8 mouse cellular contexts compared by ENCODE assay signal in the genomic region with DNA sequence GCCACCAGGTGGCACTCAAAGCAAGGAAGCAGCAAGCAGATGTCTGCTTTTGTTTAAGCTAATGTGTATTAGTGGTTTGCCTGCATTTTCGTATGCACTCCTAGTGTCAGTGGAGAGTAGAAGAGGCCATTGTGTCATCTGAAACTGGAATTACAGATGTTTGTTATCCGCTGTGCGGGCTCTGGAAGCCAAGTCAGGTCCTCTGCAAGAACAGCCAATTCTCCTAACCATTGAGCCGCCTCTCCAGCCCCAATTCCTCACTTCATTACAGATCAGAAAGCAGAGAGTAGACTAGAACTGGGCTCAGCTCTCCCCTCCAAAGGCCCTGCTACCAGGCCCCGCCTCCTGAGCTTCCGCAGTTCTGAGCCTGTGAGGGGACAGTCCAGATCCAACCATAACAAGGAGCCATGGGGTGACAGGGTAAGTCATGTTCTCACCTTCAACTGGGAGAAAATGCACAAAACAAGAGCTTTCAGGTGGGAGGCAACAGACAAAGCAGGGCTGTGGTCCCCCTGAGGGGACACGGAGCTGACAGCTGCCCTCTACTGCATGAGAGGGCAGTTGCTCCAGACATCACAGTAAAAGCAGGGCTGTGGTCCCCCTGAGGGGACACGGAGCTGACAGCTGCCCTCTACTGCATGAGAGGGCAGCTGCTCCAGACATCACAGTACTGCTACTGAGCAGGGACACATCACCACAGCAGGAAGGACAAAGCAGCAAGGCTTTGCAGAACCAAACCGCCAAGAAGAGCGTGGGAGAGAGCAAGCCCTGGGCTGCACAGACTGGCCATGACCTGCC. TPM values are rescaled to one million over a fixed set of nuclear protein-coding genes. Genes with fewer than 3 reads are reported as not detected.
A peak's percentile ranks its signal among the peaks of the same experiment; 100 is the strongest.
DNase-seq lines count a peak whose midpoint lies in the region; ATAC-seq and TF ChIP-seq lines count a peak whose summit lies in the region.

No protein-coding gene starts in this region.

- H3K4me1 ChIP-seq in embryonic facial prominence, embryonic 10.5 days: peaks cover 45% of the 10 kb centered on the region
- peaks cover 3% of the 10 kb centered on the region; the same call in 1 of the 2 replicates for H3K4me1 ChIP-seq in limb, embryonic 14.5 days (ENCODE audit: control insufficient read depth, insufficient read depth, low read length)

- intact Hi-C loops in heart, postnatal 25 days (cut with DNase I): loop anchor here (1.0 kb wide), 1 partner anchor 96 kb away; no protein-coding TSS in a partner anchor
- intact Hi-C loops in heart, postnatal 14 days (cut with DNase I): loop anchor here (2.0 to 5.0 kb wide), 2 partner anchors 55 to 98 kb away; a partner anchor contains a TSS

- peak; percentile 95 for DNase-seq in heart, adult 11 months
- no peak for DNase-seq in heart, postnatal 25 days (ENCODE audit: low spot score)
- peak; percentile 89 for DNase-seq in MN1 (ENCODE audit: low spot score)
- peak; percentile 57 for DNase-seq in embryonic facial prominence, embryonic 10.5 days (ENCODE audit: low spot score)
- DNase-seq in heart, postnatal 14 days: peak; percentile 40 to 64
- DNase-seq in limb, embryonic 14.5 days (ENCODE audit: low spot score): peak; percentile 87
- peak; percentile 79 for DNase-seq in naive thymus-derived CD4-positive, alpha-beta T cell, adult 2 months (ENCODE audit: low read depth)
- DNase-seq in urinary bladder, postnatal 10 days (ENCODE audit: low spot score): no peak

- 16% methylated on average over 10 of the region's 10 CpGs for WGBS in embryonic facial prominence, embryonic 10.5 days
- 20% methylated on average over 10 of the region's 10 CpGs for WGBS in limb, embryonic 14.5 days

- H3K4me3 ChIP-seq in embryonic facial prominence, embryonic 10.5 days: peak overlapping the region; percentile 37
- H3K4me3 ChIP-seq in limb, embryonic 14.5 days (replicated peaks; ENCODE audit: low read length): no peak overlapping the region

- H3K27ac ChIP-seq in embryonic facial prominence, embryonic 10.5 days (replicated peaks): peak overlapping the region; percentile 85
- H3K27ac ChIP-seq in limb, embryonic 14.5 days (replicated peaks; ENCODE audit: low read depth, low read length): peak overlapping the region; percentile 65

- peaks cover 23% of the 10 kb centered on the region for H3K36me3 ChIP-seq in embryonic facial prominence, embryonic 10.5 days (replicated peaks)
- peaks cover 24% of the 10 kb centered on the region for H3K36me3 ChIP-seq in limb, embryonic 14.5 days (ENCODE audit: control insufficient read depth, insufficient read depth, low read length)

- TF ChIP-seq POLR2A in limb, embryonic 14.5 days (IDR thresholded peaks at IDR 0.05; ENCODE audit: borderline replicate concordance, extremely low read depth, insufficient read depth, insufficient read length): no peak

- H3K4me2 ChIP-seq in limb, embryonic 14.5 days (replicated peaks; ENCODE audit: low read depth, low read length, severe bottlenecking): peak overlapping the region; percentile 2; the same call in 1 of the 2 replicates

- H3K9me3 ChIP-seq in embryonic facial prominence, embryonic 10.5 days: no peaks in the 10 kb centered on the region
- no peaks in the 10 kb centered on the region for H3K9me3 ChIP-seq in limb, embryonic 14.5 days (ENCODE audit: control insufficient read depth, low read length)

- H3K27me3 ChIP-seq in embryonic facial prominence, embryonic 10.5 days (replicated peaks; ENCODE audit: low read depth, poor library complexity, severe bottlenecking): no peaks in the 10 kb centered on the region
- H3K27me3 ChIP-seq in limb, embryonic 14.5 days (ENCODE audit: control insufficient read depth, insufficient read depth, low read length): no peaks in the 10 kb centered on the region

- peak overlapping the region; percentile 8; the same call in 1 of the 2 replicates for H3K9ac ChIP-seq in limb, embryonic 14.5 days (ENCODE audit: low read depth, low read length, severe bottlenecking)

- peak; percentile 62 for ATAC-seq in limb, embryonic 14.5 days (ENCODE audit: low FRiP score, low read depth)

RNA-seq across cellular contexts. Expression of a gene that starts 13.4 kb away (rescaled TPM):
- 1 to 10 TPM; 5.6 to 6.9 TPM for total RNA-seq in heart, postnatal 25 days (2021)
- 3.9 and 4.6 TPM in 2 replicates for polyA plus RNA-seq in embryonic facial prominence, embryonic 10.5 days (2016; fragmentation: Nextera tagmentation; extraction: Ambion mirVana)
- 1 to 10 TPM; 6.3 to 8.0 TPM for total RNA-seq in heart, postnatal 14 days (2021)
- polyA plus RNA-seq in limb, embryonic 14.5 days (2012; rRNA removed): 15.7 and 16.9 TPM in 2 replicates
- polyA plus RNA-seq in limb, embryonic 14.5 days (2014; fragmentation: Nextera tagmentation; extraction: Ambion mirVana): 13.4 and 14.0 TPM in 2 replicates

RNA-seq across cellular contexts. Expression of a gene that starts 26.8 kb away (rescaled TPM):
- total RNA-seq in heart, postnatal 25 days (2021): 1 to 10 TPM; 7.7 to 9.8 TPM
- polyA plus RNA-seq in embryonic facial prominence, embryonic 10.5 days (2016; fragmentation: Nextera tagmentation; extraction: Ambion mirVana): 9.7 and 10.6 TPM in 2 replicates
- total RNA-seq in heart, postnatal 14 days (2021): 1 to 10 TPM; 8.6 to 9.9 TPM
- 30.1 and 36.9 TPM in 2 replicates for polyA plus RNA-seq in limb, embryonic 14.5 days (2012; rRNA removed)
- polyA plus RNA-seq in limb, embryonic 14.5 days (2014; fragmentation: Nextera tagmentation; extraction: Ambion mirVana): 21.3 and 23.6 TPM in 2 replicates

RNA-seq across cellular contexts. Expression of a gene that starts 55.5 kb away (rescaled TPM):
- total RNA-seq in heart, postnatal 25 days (2021): 10 to 100 TPM; 15.3 to 16.5 TPM
- polyA plus RNA-seq in embryonic facial prominence, embryonic 10.5 days (2016; fragmentation: Nextera tagmentation; extraction: Ambion mirVana): 0.04 and 0.20 TPM in 2 replicates
- total RNA-seq in heart, postnatal 14 days (2021): 10 to 100 TPM; 14.5 to 19.5 TPM
- 2.1 and 2.5 TPM in 2 replicates for polyA plus RNA-seq in limb, embryonic 14.5 days (2012; rRNA removed)
- 3.3 TPM in 2 replicates for polyA plus RNA-seq in limb, embryonic 14.5 days (2014; fragmentation: Nextera tagmentation; extraction: Ambion mirVana)

Comparison
In these comparisons a context has a peak if more than half of its experiments do, and no peak if none do; other contexts are left out.
1. DNase-seq: peak in heart, adult 11 months (single experiment), MN1 (single experiment), embryonic facial prominence, embryonic 10.5 days (single experiment), heart, postnatal 14 days (2 of 2), limb, embryonic 14.5 days (single experiment) and naive thymus-derived CD4-positive, alpha-beta T cell, adult 2 months (single experiment); none in heart, postnatal 25 days (single experiment) and urinary bladder, postnatal 10 days (single experiment).